Mouse (Mus musculus) thymus, postnatal 0 days (tissue): Measurements from ENCODE around the gene Atf6b. TPM values are rescaled to one million over a fixed set of nuclear protein-coding genes. Genes with fewer than 3 reads are reported as not detected.

Experiments used
- DNase-seq: peaks from one replicate; pipeline ENCODE4 v3.0.0-alpha.2; 2015; ENCODE audit warnings: low spot score
- polyA plus RNA-seq: library from polyadenylated mRNA; unstranded; fragments of >200 nt; fragmentation: Nextera tagmentation; extraction: Ambion mirVana; gene quantifications from 2 replicates; pipeline ENCODE4 v1.2.1, GENCODE M21; 2015

Atf6b gene
- polyA plus RNA-seq: 56.6 and 60.8 TPM in 2 replicates

- DNase-seq: peak; percentile 98
Measured at GRCm38 (mm10) chr17:34646906-34647787, at the start of gene Atf6b. Atf6b (plus strand) TSS chr17:34647146.

GRCm38 (mm10) chr17:34597566-34598095, 49.3 kb upstream of the Atf6b start, which contains the start of gene Ager:
Ager (plus strand) TSS chr17:34597862.
- no peak for DNase-seq

GRCm38 (mm10) chr17:34599891-34600290, 47.1 kb upstream of the Atf6b start:
- DNase-seq: no peak

- no peak for DNase-seq
Measured at GRCm38 (mm10) chr17:34601796-34602195, 45.1 kb upstream of the Atf6b start.

- peak; percentile 100 for DNase-seq
Measured at GRCm38 (mm10) chr17:34603375-34604060, 43.4 kb upstream of the Atf6b start, which contains the start of gene Rnf5. Rnf5 (minus strand) TSS chr17:34603690.

- DNase-seq: peak; percentile 100
Measured at GRCm38 (mm10) chr17:34604061-34604508, 42.9 kb upstream of the Atf6b start, which contains the start of gene Agpat1. Agpat1 (plus strand) TSS chr17:34604262.

GRCm38 (mm10) chr17:34604511-34605237, 42.3 kb upstream of the Atf6b start:
- DNase-seq: no peak

- DNase-seq: peak; percentile 93
Measured at GRCm38 (mm10) chr17:34605609-34606008, 41.3 kb upstream of the Atf6b start.

GRCm38 (mm10) chr17:34606186-34607039, 40.5 kb upstream of the Atf6b start:
- peak; percentile 24 for DNase-seq

- DNase-seq: no peak
Measured at GRCm38 (mm10) chr17:34607997-34608396, 38.9 kb upstream of the Atf6b start.

GRCm38 (mm10) chr17:34611050-34611449, 35.9 kb upstream of the Atf6b start:
- no peak for DNase-seq

GRCm38 (mm10) chr17:34613054-34613645, 33.8 kb upstream of the Atf6b start:
- DNase-seq: no peak

GRCm38 (mm10) chr17:34613830-34614229, 33.1 kb upstream of the Atf6b start:
- no peak for DNase-seq

- DNase-seq: no peak
Measured at GRCm38 (mm10) chr17:34615871-34616270, 31.1 kb upstream of the Atf6b start, which contains the start of gene Egfl8. Egfl8 (minus strand) TSS chr17:34615971.

GRCm38 (mm10) chr17:34618999-34619398, 27.9 kb upstream of the Atf6b start:
- DNase-seq: peak; percentile 85

GRCm38 (mm10) chr17:34621006-34621405, 25.9 kb upstream of the Atf6b start:
- no peak for DNase-seq

GRCm38 (mm10) chr17:34623161-34623560, 23.8 kb upstream of the Atf6b start:
- DNase-seq: no peak

GRCm38 (mm10) chr17:34624981-34625380, 22.0 kb upstream of the Atf6b start:
- DNase-seq: no peak

GRCm38 (mm10) chr17:34626062-34626772, 20.7 kb upstream of the Atf6b start:
- DNase-seq: no peak
